Mouse (Mus musculus) lung, postnatal 0 days (tissue): Measurements from ENCODE around the gene Sh3bgrl3. TPM values are rescaled to one million over a fixed set of nuclear protein-coding genes. Genes with fewer than 3 reads are reported as not detected.

Experiments used
- ATAC-seq: fragments of 200-750 bp; cut with Nextera tagmentation; 2 replicates; pipeline ENCODE4 v1.8.0; 2017; ENCODE audit warnings: moderate library complexity
- DNase-seq: peaks from one replicate; pipeline ENCODE4 v3.0.0-alpha.2; 2016; ENCODE audit warnings: low spot score
- H3K27ac ChIP-seq: fragments of 300-500 bp; sonication (generic); 2 replicates; pipeline ENCODE4 v1.5.1; 2014; ENCODE audit warnings: antibody characterized with exemption, mild to moderate bottlenecking, low read length, mixed read lengths
- H3K27me3 ChIP-seq: fragments of 300-500 bp; sonication (generic); replicated peaks from 2 replicates; pipeline ENCODE4 v1.6.1; 2014; ENCODE audit warnings: low read length, mixed read lengths; ENCODE audit not compliant: insufficient read depth
- H3K36me3 ChIP-seq: fragments of 300-500 bp; sonication (generic); 2 replicates; pipeline ENCODE4 v1.6.1; 2014; ENCODE audit warnings: low read length, mixed read lengths; ENCODE audit not compliant: insufficient read depth
- H3K4me1 ChIP-seq: fragments of 300-500 bp; sonication (generic); 2 replicates; pipeline ENCODE4 v1.6.1; 2014; ENCODE audit warnings: antibody characterized with exemption, low read depth, low read length, mixed read lengths; ENCODE audit not compliant: insufficient read depth
- H3K4me2 ChIP-seq: fragments of 300-500 bp; sonication (generic); replicated peaks from 2 replicates; pipeline ENCODE4 v1.6.1; 2014; ENCODE audit warnings: low read depth, mild to moderate bottlenecking, low read length, moderate library complexity, mixed read lengths
- H3K4me3 ChIP-seq: fragments of 300-500 bp; sonication (generic); 2 replicates; pipeline ENCODE4 v1.5.1; 2014; ENCODE audit warnings: low read depth, low read length
- H3K9ac ChIP-seq: fragments of 300-500 bp; sonication (generic); replicated peaks from 2 replicates; pipeline ENCODE4 v1.6.1; 2014; ENCODE audit warnings: low read depth, mild to moderate bottlenecking
- H3K9me3 ChIP-seq: fragments of 300-500 bp; sonication (generic); 2 replicates; pipeline ENCODE4 v1.6.1; 2016; ENCODE audit warnings: low read length, mixed read lengths
- CTCF ChIP-seq: IDR thresholded peaks from 2 replicates; pipeline ENCODE4 v1.5.1; 2016; ENCODE audit warnings: antibody characterized with exemption, mild to moderate bottlenecking
- EP300 ChIP-seq: IDR thresholded peaks from 2 replicates; pipeline ENCODE4 v1.6.1; 2016; ENCODE audit warnings: antibody characterized with exemption, mild to moderate bottlenecking, control low read depth
- WGBS: fragments of 180-500 bp; shearing (Covaris S2); extraction: QIAGEN DNeasy Blood & Tissue Kit; methylation state at CpG from one replicate; pipeline ENCODE4 v1.1.7; 2014; 5-methylcytosine and 5-hydroxymethylcytosine counted together
- polyA plus RNA-seq: library from polyadenylated mRNA; unstranded; fragments of >200 nt; fragmentation: Nextera tagmentation; extraction: Ambion mirVana; gene quantifications from 2 replicates; pipeline ENCODE4 v1.2.1, GENCODE M21; 2015

Gene Sh3bgrl3
- polyA plus RNA-seq, 1 experiment from 2014 or later = 513 TPM

GRCm38 (mm10) chr4:134081730-134082386 lies 46.7 kb downstream of the Sh3bgrl3 start:
- H3K36me3 ChIP-seq = no peaks in the 10 kb centered on the region
- 4% methylated on average over 39 of the region's 41 CpGs for WGBS
- no peaks in the 10 kb centered on the region for H3K4me1 ChIP-seq
- DNase-seq (peak; percentile 96), ATAC-seq (peak; percentile 95)
- H3K27me3 ChIP-seq = no peaks in the 10 kb centered on the region
- H3K9me3 ChIP-seq = no peaks in the 10 kb centered on the region
- TF ChIP-seq CTCF (no peak), EP300 (no peak)
- H3K4me3 ChIP-seq = peak overlapping the region; percentile 19
- H3K27ac ChIP-seq = no peak overlapping the region
- H3K9ac ChIP-seq = no peak overlapping the region
- peak overlapping the region; percentile 45 for H3K4me2 ChIP-seq

- Histone ChIP-seq H3K4me3 (no peak overlapping the region), H3K36me3 (no peaks in the 10 kb centered on the region), H3K27me3 (no peaks in the 10 kb centered on the region), H3K9me3 (no peaks in the 10 kb centered on the region), H3K4me2 (no peak overlapping the region), H3K27ac (no peak overlapping the region), H3K9ac (no peak overlapping the region), H3K4me1 (no peaks in the 10 kb centered on the region)
- no peak for ATAC-seq
- 82% methylated on average over 4 of the region's 4 CpGs for WGBS
- no peak for TF ChIP-seq EP300
- no peak for TF ChIP-seq CTCF
- DNase-seq = no peak
Measured at GRCm38 (mm10) chr4:134080674-134081073, 47.9 kb downstream of the Sh3bgrl3 start.

- Histone ChIP-seq H3K4me3 (no peak overlapping the region), H3K4me1 (no peaks in the 10 kb centered on the region), H3K27ac (no peak overlapping the region), H3K27me3 (no peaks in the 10 kb centered on the region), H3K36me3 (no peaks in the 10 kb centered on the region), H3K9ac (no peak overlapping the region), H3K4me2 (no peak overlapping the region), H3K9me3 (no peaks in the 10 kb centered on the region)
- peak; percentile 81 for DNase-seq
- peak; percentile 39 for ATAC-seq
- 16% methylated on average over 3 of the region's 3 CpGs for WGBS
- TF ChIP-seq CTCF (peak; percentile 75), EP300 (no peak)
Measured at GRCm38 (mm10) chr4:134078694-134079093, 49.9 kb downstream of the Sh3bgrl3 start.

Other genes with a start within 250 kb of the Sh3bgrl3 start
- gene Rps6ka1, start 241.0 kb downstream of the Sh3bgrl3 start, polyA plus RNA-seq = 36.2 and 38.0 TPM in 2 replicates
- gene Hmgn2, start 160.1 kb downstream of the Sh3bgrl3 start, polyA plus RNA-seq = 456 and 496 TPM in 2 replicates
- gene Dhdds, start 127.9 kb downstream of the Sh3bgrl3 start, polyA plus RNA-seq = 23.8 and 25.1 TPM in 2 replicates
- gene Lin28a, start 109.9 kb downstream of the Sh3bgrl3 start, polyA plus RNA-seq = 0.19 TPM in 1 of 2 replicates, not detected in the other
- not detected in 2 replicates for gene Zfp683, start 75.0 kb downstream of the Sh3bgrl3 start, polyA plus RNA-seq
- gene Crybg2, start 68.0 kb downstream of the Sh3bgrl3 start, polyA plus RNA-seq = 2.8 and 3.1 TPM in 2 replicates
- 65.8 and 65.9 TPM in 2 replicates for gene Cd52, start 33.7 kb downstream of the Sh3bgrl3 start, polyA plus RNA-seq
- gene Ubxn11, start 26.2 kb downstream of the Sh3bgrl3 start, polyA plus RNA-seq = 10.3 and 11.3 TPM in 2 replicates
- 36.6 and 74.1 TPM in 2 replicates for gene Cep85, start 58.3 kb upstream of the Sh3bgrl3 start, polyA plus RNA-seq
- not detected in 2 replicates for gene Gm7534, start 74.2 kb upstream of the Sh3bgrl3 start, polyA plus RNA-seq
- 0.25 and 0.33 TPM in 2 replicates for gene Catsper4, start 98.6 kb upstream of the Sh3bgrl3 start, polyA plus RNA-seq
- 11.9 and 13.0 TPM in 2 replicates for gene Cnksr1, start 109.6 kb upstream of the Sh3bgrl3 start, polyA plus RNA-seq
- 0.31 TPM in 1 of 2 replicates, not detected in the other for gene E130218I03Rik, start 114.9 kb upstream of the Sh3bgrl3 start, polyA plus RNA-seq
- 9.0 and 9.2 TPM in 2 replicates for gene Zfp593, start 116.8 kb upstream of the Sh3bgrl3 start, polyA plus RNA-seq
- gene Gm30191, start 118.1 kb upstream of the Sh3bgrl3 start, polyA plus RNA-seq = not detected in 2 replicates
- 23.6 and 24.5 TPM in 2 replicates for gene Grrp1, start 125.3 kb upstream of the Sh3bgrl3 start, polyA plus RNA-seq
- gene Pdik1l, start 159.1 kb upstream of the Sh3bgrl3 start, polyA plus RNA-seq = 9.9 and 10.0 TPM in 2 replicates
- 0.75 and 1.3 TPM in 2 replicates for gene Trim63, start 186.3 kb upstream of the Sh3bgrl3 start, polyA plus RNA-seq
- gene Slc30a2, start 214.4 kb upstream of the Sh3bgrl3 start, polyA plus RNA-seq = 0.79 and 1.1 TPM in 2 replicates